Comparison of ENCODE assay signal across 9 mouse cellular contexts in the genomic region with DNA sequence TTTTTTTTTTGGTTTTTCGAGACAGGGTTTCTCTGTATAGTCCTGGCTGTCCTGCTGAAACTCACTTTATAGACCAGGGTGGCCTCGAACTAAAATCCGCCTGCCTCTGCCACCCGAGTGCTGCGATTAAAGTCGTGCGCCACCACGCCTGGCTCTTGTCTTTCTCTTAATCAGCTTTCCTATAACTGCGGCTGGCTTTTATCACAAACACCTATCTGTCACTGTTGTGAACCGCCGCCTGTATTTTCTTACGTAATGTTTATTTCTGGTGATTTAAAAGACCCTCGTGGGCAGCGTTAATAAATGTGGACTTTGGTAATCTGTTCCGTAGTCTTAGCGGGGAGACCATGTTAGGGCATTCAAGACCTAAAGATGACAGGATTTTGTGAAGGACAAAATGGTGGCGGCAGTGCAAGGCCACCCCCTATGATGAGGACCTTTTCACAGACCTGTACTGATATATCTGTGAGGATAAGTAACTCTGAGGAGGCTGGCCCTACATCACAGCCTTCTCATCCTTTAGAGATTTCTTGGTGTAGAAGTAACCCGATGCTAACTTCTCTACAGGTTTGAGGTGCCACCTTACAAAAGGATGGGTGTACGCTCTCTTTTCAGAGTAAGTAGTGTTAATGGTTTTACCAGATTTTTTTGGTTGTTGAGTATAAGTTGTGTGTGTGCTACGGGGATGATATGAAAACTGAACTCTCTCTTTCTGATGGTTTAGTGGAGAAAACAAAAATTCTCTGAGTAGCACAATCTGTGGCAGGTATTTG. TPM values are rescaled to one million over a fixed set of nuclear protein-coding genes. Genes with fewer than 3 reads are reported as not detected.
A peak's percentile ranks its signal among the peaks of the same experiment; 100 is the strongest.
DNase-seq lines count a peak whose midpoint lies in the region; ATAC-seq lines count a peak whose summit lies in the region.
"Had no signal": no experiment of that assay in that cellular context is flagged by ENCODE, and none has a peak within 500 bp of the region (broad histone marks: within the 10 kb centered on the region; RNA-seq: fewer than 3 reads in every experiment).

No protein-coding gene starts in this region.

- under 1% methylated on average over 20 of the region's 20 CpGs for WGBS in embryonic facial prominence, embryonic 10.5 days
- WGBS in hindbrain, embryonic 15.5 days: under 1% methylated on average over 20 of the region's 20 CpGs
- WGBS in midbrain, embryonic 13.5 days: under 1% methylated on average over 20 of the region's 20 CpGs

- DNase-seq in cerebellum, postnatal 10 days: peak; percentile 31 to 56
- no peak for DNase-seq in cerebellum, postnatal 4 days (ENCODE audit: low spot score in 2 of 2)
- peak; percentile 45 for DNase-seq in 3T3-L1 (ENCODE audit: low read depth, low spot score)
- peak; percentile 26 for DNase-seq in embryonic facial prominence, embryonic 10.5 days (ENCODE audit: low spot score)
- no peak for DNase-seq in layer of hippocampus, adult 8-10 months (ENCODE audit: low spot score in 2 of 2)
- DNase-seq in right cerebral cortex, postnatal 25 days: no peak

- H3K9ac ChIP-seq in hindbrain, embryonic 15.5 days: peak overlapping the region; percentile 75
- peak overlapping the region; percentile 88 for H3K9ac ChIP-seq in midbrain, embryonic 13.5 days (replicated peaks)

- peak overlapping the region; percentile 96 for H3K27ac ChIP-seq in embryonic facial prominence, embryonic 10.5 days (replicated peaks)
- H3K27ac ChIP-seq in hindbrain, embryonic 15.5 days (replicated peaks): peak overlapping the region; percentile 80
- peak overlapping the region; percentile 77 for H3K27ac ChIP-seq in midbrain, embryonic 13.5 days

- H3K4me2 ChIP-seq in hindbrain, embryonic 15.5 days: peak overlapping the region; percentile 61
- peak overlapping the region; percentile 67 for H3K4me2 ChIP-seq in midbrain, embryonic 13.5 days (replicated peaks)

- peak overlapping the region; percentile 83 for H3K4me3 ChIP-seq in embryonic facial prominence, embryonic 10.5 days
- H3K4me3 ChIP-seq in hindbrain, embryonic 15.5 days: peak overlapping the region; percentile 71
- peak overlapping the region; percentile 71 for H3K4me3 ChIP-seq in midbrain, embryonic 13.5 days (replicated peaks)

- no peaks in the 10 kb centered on the region for H3K27me3 ChIP-seq in embryonic facial prominence, embryonic 10.5 days (replicated peaks; ENCODE audit: low read depth, poor library complexity, severe bottlenecking)
- no peaks in the 10 kb centered on the region for H3K27me3 ChIP-seq in hindbrain, embryonic 15.5 days
- H3K27me3 ChIP-seq in midbrain, embryonic 13.5 days: no peaks in the 10 kb centered on the region

- peaks cover 32% of the 10 kb centered on the region for H3K36me3 ChIP-seq in embryonic facial prominence, embryonic 10.5 days (replicated peaks)
- peaks cover 28% of the 10 kb centered on the region for H3K36me3 ChIP-seq in hindbrain, embryonic 15.5 days
- H3K36me3 ChIP-seq in midbrain, embryonic 13.5 days: peaks cover 27% of the 10 kb centered on the region

- no peaks in the 10 kb centered on the region for H3K9me3 ChIP-seq in embryonic facial prominence, embryonic 10.5 days
- H3K9me3 ChIP-seq in hindbrain, embryonic 15.5 days: no peaks in the 10 kb centered on the region
- H3K9me3 ChIP-seq in midbrain, embryonic 13.5 days: no peaks in the 10 kb centered on the region

- H3K4me1 ChIP-seq in embryonic facial prominence, embryonic 10.5 days: peaks cover 25% of the 10 kb centered on the region
- H3K4me1 ChIP-seq in hindbrain, embryonic 15.5 days (replicated peaks): peaks cover 36% of the 10 kb centered on the region
- peaks cover 38% of the 10 kb centered on the region for H3K4me1 ChIP-seq in midbrain, embryonic 13.5 days (replicated peaks)

- no peak for ATAC-seq in hindbrain, embryonic 15.5 days (ENCODE audit: low FRiP score, low read depth)
- ATAC-seq in midbrain, embryonic 13.5 days: no peak

RNA-seq across cellular contexts. Expression of a gene that starts 0.6 kb away (rescaled TPM):
- polyA plus RNA-seq in embryonic facial prominence, embryonic 10.5 days (2016; fragmentation: Nextera tagmentation; extraction: Ambion mirVana): 125 and 127 TPM in 2 replicates
- polyA plus RNA-seq in hindbrain, embryonic 15.5 days (2015; fragmentation: Nextera tagmentation; extraction: Ambion mirVana): 170 and 175 TPM in 2 replicates
- 151 and 153 TPM in 2 replicates for polyA plus RNA-seq in midbrain, embryonic 13.5 days (2015; fragmentation: Nextera tagmentation; extraction: Ambion mirVana)
- total RNA-seq in layer of hippocampus, adult 8-10 months (2022): 100 to 1,000 TPM; 157 to 169 (median 162) TPM

RNA-seq across cellular contexts. Expression of a gene that starts 11.9 kb away (rescaled TPM):
- 117 and 127 TPM in 2 replicates for polyA plus RNA-seq in embryonic facial prominence, embryonic 10.5 days (2016; fragmentation: Nextera tagmentation; extraction: Ambion mirVana)
- 91.9 and 96.1 TPM in 2 replicates for polyA plus RNA-seq in hindbrain, embryonic 15.5 days (2015; fragmentation: Nextera tagmentation; extraction: Ambion mirVana)
- polyA plus RNA-seq in midbrain, embryonic 13.5 days (2015; fragmentation: Nextera tagmentation; extraction: Ambion mirVana): 89.1 and 93.4 TPM in 2 replicates
- total RNA-seq in layer of hippocampus, adult 8-10 months (2022): 10 to 100 TPM; 44.0 to 45.3 (median 44.3) TPM

RNA-seq across cellular contexts. Expression of a gene that starts 16.8 kb away (rescaled TPM):
- polyA plus RNA-seq in embryonic facial prominence, embryonic 10.5 days (2016; fragmentation: Nextera tagmentation; extraction: Ambion mirVana): 3.4 and 3.5 TPM in 2 replicates
- polyA plus RNA-seq in hindbrain, embryonic 15.5 days (2015; fragmentation: Nextera tagmentation; extraction: Ambion mirVana): 1.3 and 1.7 TPM in 2 replicates
- polyA plus RNA-seq in midbrain, embryonic 13.5 days (2015; fragmentation: Nextera tagmentation; extraction: Ambion mirVana): 2.2 and 2.5 TPM in 2 replicates
- total RNA-seq in layer of hippocampus, adult 8-10 months (2022): 1 to 10 TPM in 3 of 4 experiments, not detected in 1; 2.0 to 3.3 (median 2.4) TPM
- total RNA-seq: left cerebral cortex, postnatal 14 days had no signal

RNA-seq across cellular contexts. Expression of a gene that starts 17.5 kb away (rescaled TPM):
- polyA plus RNA-seq in embryonic facial prominence, embryonic 10.5 days (2016; fragmentation: Nextera tagmentation; extraction: Ambion mirVana): 97.0 and 108 TPM in 2 replicates
- 113 and 122 TPM in 2 replicates for polyA plus RNA-seq in hindbrain, embryonic 15.5 days (2015; fragmentation: Nextera tagmentation; extraction: Ambion mirVana)
- polyA plus RNA-seq in midbrain, embryonic 13.5 days (2015; fragmentation: Nextera tagmentation; extraction: Ambion mirVana): 121 and 127 TPM in 2 replicates
- 10 to 100 TPM; 65.3 to 91.2 (median 76.1) TPM for total RNA-seq in layer of hippocampus, adult 8-10 months (2022)

RNA-seq across cellular contexts. Expression of a gene that starts 33.1 kb away (rescaled TPM):
- polyA plus RNA-seq in embryonic facial prominence, embryonic 10.5 days (2016; fragmentation: Nextera tagmentation; extraction: Ambion mirVana): 254 and 269 TPM in 2 replicates
- polyA plus RNA-seq in hindbrain, embryonic 15.5 days (2015; fragmentation: Nextera tagmentation; extraction: Ambion mirVana): 142 and 145 TPM in 2 replicates
- polyA plus RNA-seq in midbrain, embryonic 13.5 days (2015; fragmentation: Nextera tagmentation; extraction: Ambion mirVana): 195 and 206 TPM in 2 replicates
- total RNA-seq in layer of hippocampus, adult 8-10 months (2022): 100 to 1,000 TPM in 2 of 4 experiments, 10 to 100 TPM in 2; 80.5 to 120 (median 102) TPM

Comparison
In these comparisons a context has a peak if more than half of its experiments do, and no peak if none do; other contexts are left out.
1. DNase-seq: peak in cerebellum, postnatal 10 days (2 of 2), 3T3-L1 (single experiment) and embryonic facial prominence, embryonic 10.5 days (single experiment); none in cerebellum, postnatal 4 days (0 of 2), layer of hippocampus, adult 8-10 months (0 of 2) and right cerebral cortex, postnatal 25 days (single experiment).
2. Peak in every context shown above with its lines, with median percentiles within 50 percentile points of each other: H3K27ac ChIP-seq and H3K4me3 ChIP-seq.